Mouse (Mus musculus) midbrain, postnatal 0 days (tissue): ENCODE results near the gene Scamp5. TPM values are rescaled to one million over a fixed set of nuclear protein-coding genes. Genes with fewer than 3 reads are reported as not detected.
A peak's percentile ranks its signal among the peaks of the same experiment; 100 is the strongest.

Experiments used
- ATAC-seq: fragments of 200-750 bp; cut with Nextera tagmentation; 2 replicates; pipeline ENCODE4 v1.8.0; 2017; ENCODE audit warnings: moderate number of reproducible peaks, mild to moderate bottlenecking, moderate TSS enrichment, moderate library complexity; ENCODE audit not compliant: low FRiP score
- DNase-seq: peaks from one replicate; pipeline ENCODE4 v3.0.0-alpha.2; 2015; ENCODE audit warnings: low spot score
- H3K27ac ChIP-seq: fragments of 300-500 bp; sonication (generic); 2 replicates; pipeline ENCODE4 v1.5.1; 2014; ENCODE audit warnings: low read depth, mild to moderate bottlenecking, low read length, mixed read lengths
- H3K27me3 ChIP-seq: fragments of 300-500 bp; sonication (generic); 2 replicates; pipeline ENCODE4 v1.6.1; 2014; ENCODE audit warnings: low read length, control low read depth, mixed read lengths; ENCODE audit not compliant: insufficient read depth
- H3K36me3 ChIP-seq: fragments of 300-500 bp; sonication (generic); 2 replicates; pipeline ENCODE4 v1.6.1; 2014; ENCODE audit warnings: low read length, control low read depth, mixed read lengths; ENCODE audit not compliant: insufficient read depth
- H3K4me1 ChIP-seq: fragments of 300-500 bp; sonication (generic); 2 replicates; pipeline ENCODE4 v1.6.1; 2014; ENCODE audit warnings: mild to moderate bottlenecking, control low read depth, antibody characterized with exemption, low read length, mixed read lengths; ENCODE audit not compliant: insufficient read depth
- H3K4me2 ChIP-seq: fragments of 300-500 bp; sonication (generic); 2 replicates; pipeline ENCODE4 v1.6.1; 2014; ENCODE audit warnings: low read depth, mild to moderate bottlenecking, low read length, mixed read lengths; ENCODE audit not compliant: poor library complexity, severe bottlenecking
- H3K4me3 ChIP-seq: fragments of 300-500 bp; sonication (generic); 2 replicates; pipeline ENCODE4 v1.5.1; 2014; ENCODE audit warnings: low read depth, mild to moderate bottlenecking, low read length, moderate library complexity
- H3K9ac ChIP-seq: fragments of 300-500 bp; sonication (generic); replicated peaks from 2 replicates; pipeline ENCODE4 v1.6.1; 2014; ENCODE audit warnings: mild to moderate bottlenecking, low read length, moderate library complexity, mixed read lengths; ENCODE audit not compliant: poor library complexity, severe bottlenecking
- H3K9me3 ChIP-seq: fragments of 300-500 bp; sonication (generic); 2 replicates; pipeline ENCODE4 v1.6.1; 2016; ENCODE audit warnings: low read length, control low read depth
- CTCF ChIP-seq: IDR thresholded peaks from 2 replicates; pipeline ENCODE4 v1.5.1; 2016; ENCODE audit warnings: antibody characterized with exemption, mild to moderate bottlenecking
- WGBS: fragments of 180-500 bp; shearing (Covaris S2); extraction: QIAGEN DNeasy Blood & Tissue Kit; methylation state at CpG from one replicate; pipeline ENCODE4 v1.1.7; 2014; 5-methylcytosine and 5-hydroxymethylcytosine counted together
- polyA plus RNA-seq: library from polyadenylated mRNA; unstranded; fragments of >200 nt; fragmentation: Nextera tagmentation; extraction: Ambion mirVana; gene quantifications from 2 replicates; pipeline ENCODE4 v1.2.1, GENCODE M21; 2015
- total RNA-seq: library from RNA; depleted of rRNA; stranded (reverse); fragments of >200 nt; gene quantifications from 2 replicates; pipeline ENCODE4 v1.2.3, GENCODE M21; 2014

The Scamp5 gene
- total and polyA plus RNA-seq, 2 experiments from 2014 or later: 206 to 389 TPM

DNA sequence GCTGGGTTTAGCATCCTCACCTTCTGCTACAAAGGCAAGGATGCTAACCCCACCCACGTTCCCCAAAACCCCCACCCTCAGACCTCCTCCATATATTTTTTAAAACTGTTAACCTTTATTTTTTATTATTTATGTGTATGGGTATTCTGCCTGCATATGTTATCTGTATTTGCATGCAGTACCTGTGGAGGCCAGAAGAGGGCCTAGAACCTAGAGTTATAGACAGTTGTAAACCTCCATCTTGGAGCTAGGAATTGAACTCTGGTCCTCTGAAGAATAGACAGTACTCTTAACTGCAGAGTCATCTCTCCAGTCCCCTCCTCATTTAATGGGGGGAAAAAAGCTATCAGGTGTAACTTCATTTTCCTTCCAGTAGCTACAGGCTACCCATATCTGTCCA lies 18.1 kb downstream of the Scamp5 start:
- DNase-seq (no peak), ATAC-seq (no peak)
- H3K9me3 ChIP-seq: no peaks in the 10 kb centered on the region
- no peak overlapping the region for H3K9ac ChIP-seq
- no peak overlapping the region for H3K4me3 ChIP-seq
- peaks cover 52% of the 10 kb centered on the region for H3K36me3 ChIP-seq
- 78% methylated on average over 1 of the region's 1 CpGs for WGBS
- TF ChIP-seq CTCF: peak; percentile 68
- no peak overlapping the region for H3K27ac ChIP-seq
- H3K27me3 ChIP-seq: no peaks in the 10 kb centered on the region
- H3K4me2 ChIP-seq: no peak overlapping the region
- H3K4me1 ChIP-seq: no peaks in the 10 kb centered on the region

DNA sequence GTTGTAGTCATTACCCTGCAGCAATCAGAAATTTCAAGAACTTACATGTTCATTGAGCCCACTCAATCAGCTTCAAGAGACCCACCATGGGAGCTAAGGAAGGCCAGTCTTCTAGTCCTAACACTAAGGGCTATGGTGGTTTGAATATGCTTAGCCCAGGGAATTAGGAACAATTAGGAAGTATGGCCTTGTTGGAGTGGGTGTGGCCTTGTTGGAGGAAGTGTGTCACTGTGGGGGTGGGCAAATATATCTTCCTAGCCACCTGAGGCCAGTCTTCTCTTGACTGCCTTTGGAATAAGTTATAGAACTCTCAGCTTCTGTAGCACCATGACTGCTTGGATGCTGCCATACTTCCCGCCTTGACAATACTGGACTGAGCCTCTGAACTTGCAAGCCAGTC lies 27.2 kb downstream of the Scamp5 start:
- no peak for ATAC-seq

DNA sequence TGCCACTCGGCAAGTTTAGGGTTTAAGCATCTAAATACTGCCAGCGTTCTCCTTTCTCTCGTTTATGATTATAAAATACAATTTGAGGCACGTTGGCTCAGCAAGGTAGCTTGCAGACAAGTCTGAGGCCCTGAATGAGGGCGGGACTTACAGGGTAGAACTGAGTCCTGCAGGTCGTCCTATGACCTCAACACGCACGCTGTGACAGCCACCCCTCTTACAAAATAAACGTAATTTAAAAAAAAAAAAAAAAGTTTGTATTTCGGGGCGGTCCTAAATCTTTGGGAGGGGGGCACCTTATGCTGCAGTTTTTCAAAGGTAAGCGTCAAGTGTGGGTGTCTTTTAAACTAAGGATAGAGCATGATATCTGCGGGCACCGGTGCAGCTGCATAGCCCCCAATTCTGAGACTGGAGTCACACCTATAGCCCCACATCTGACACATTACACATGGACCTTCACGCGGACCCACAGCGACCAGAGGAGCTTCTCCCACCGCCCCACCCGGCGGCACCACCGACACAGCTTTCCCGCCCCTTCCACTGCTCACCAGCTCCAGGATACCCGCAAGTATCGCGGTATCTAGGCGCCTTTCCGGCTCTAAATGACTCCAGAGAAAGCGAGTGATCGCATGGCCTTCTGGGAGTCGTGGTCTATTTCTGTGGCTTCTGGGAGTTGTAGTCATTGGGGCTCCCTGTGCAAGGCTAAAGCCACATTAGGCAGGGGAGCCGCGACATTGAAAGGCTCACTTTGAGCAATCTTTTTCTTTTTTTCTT lies 28.2 kb downstream of the Scamp5 start, which contains the start of gene Ppcdc:
Gene Ppcdc, minus strand, starts transcription at position 603 of the 774 bp plus-strand sequence.
- H3K9ac ChIP-seq: peak within 1 kb of the TSS; percentile 64
- DNase-seq: peak; percentile 98

More for the DNA sequence above, 27.2 kb downstream of the Scamp5 start:
- peaks cover 4% of the 10 kb centered on the region; the same call in 1 of the 2 replicates for H3K4me1 ChIP-seq
- no peak for DNase-seq
- TF ChIP-seq CTCF: no peak
- no peak overlapping the region for H3K4me3 ChIP-seq
- peak overlapping the region; percentile 32; the same call in 1 of the 2 replicates for H3K27ac ChIP-seq
- 92% methylated on average over 1 of the region's 1 CpGs for WGBS
- no peaks in the 10 kb centered on the region for H3K27me3 ChIP-seq
- no peaks in the 10 kb centered on the region for H3K9me3 ChIP-seq
- H3K9ac ChIP-seq: no peak overlapping the region
- H3K4me2 ChIP-seq: no peak overlapping the region
- H3K36me3 ChIP-seq: peaks cover 23% of the 10 kb centered on the region

DNA sequence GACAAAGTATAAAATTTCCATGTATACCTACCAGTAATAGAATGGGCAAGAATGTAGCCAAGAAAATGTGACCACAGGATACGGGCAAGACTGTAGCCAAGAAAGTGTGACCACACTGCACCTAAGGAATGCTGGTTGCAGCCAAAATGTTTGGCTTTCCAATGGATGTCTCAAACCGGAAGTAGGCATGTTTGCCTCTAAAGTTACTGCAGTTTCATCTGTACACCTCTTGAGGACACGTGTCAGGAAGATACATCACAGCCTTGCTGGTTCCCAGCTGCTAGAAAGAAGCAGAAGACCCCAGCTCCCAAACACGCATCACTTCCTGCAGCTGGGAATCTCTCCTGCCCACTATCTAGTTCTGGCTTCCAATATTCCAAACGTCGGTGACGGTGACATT lies 28.8 kb downstream of the Scamp5 start:
- H3K4me3 ChIP-seq: peak overlapping the region; percentile 44
- H3K4me1 ChIP-seq: peaks cover 4% of the 10 kb centered on the region; the same call in 1 of the 2 replicates
- peak overlapping the region; percentile 77 for H3K27ac ChIP-seq
- TF ChIP-seq CTCF: no peak
- DNase-seq (peak; percentile 22), ATAC-seq (no peak)
- H3K27me3 ChIP-seq: no peaks in the 10 kb centered on the region
- H3K9ac ChIP-seq: peak overlapping the region; percentile 64; the same call in 1 of the 2 replicates
- peak overlapping the region; percentile 68 for H3K4me2 ChIP-seq
- no peaks in the 10 kb centered on the region for H3K9me3 ChIP-seq
- H3K36me3 ChIP-seq: peaks cover 13% of the 10 kb centered on the region
- 43% methylated on average over 7 of the region's 7 CpGs for WGBS

More for the DNA sequence above, 28.2 kb downstream of the Scamp5 start, which contains the start of gene Ppcdc:
- peak within 1 kb of the TSS; percentile 68 for H3K4me2 ChIP-seq
- H3K4me1 ChIP-seq: peaks cover 4% of the 10 kb centered on the region; the same call in 1 of the 2 replicates
- no peaks in the 10 kb centered on the region for H3K9me3 ChIP-seq
- no peak for TF ChIP-seq CTCF
- no peaks in the 10 kb centered on the region for H3K27me3 ChIP-seq
- peak within 1 kb of the TSS; percentile 44 for H3K4me3 ChIP-seq
- peak; percentile 94 for ATAC-seq
- peak within 1 kb of the TSS; percentile 77 for H3K27ac ChIP-seq
- peaks cover 16% of the 10 kb centered on the region for H3K36me3 ChIP-seq
- 2% methylated on average over 32 of the region's 32 CpGs for WGBS

DNA sequence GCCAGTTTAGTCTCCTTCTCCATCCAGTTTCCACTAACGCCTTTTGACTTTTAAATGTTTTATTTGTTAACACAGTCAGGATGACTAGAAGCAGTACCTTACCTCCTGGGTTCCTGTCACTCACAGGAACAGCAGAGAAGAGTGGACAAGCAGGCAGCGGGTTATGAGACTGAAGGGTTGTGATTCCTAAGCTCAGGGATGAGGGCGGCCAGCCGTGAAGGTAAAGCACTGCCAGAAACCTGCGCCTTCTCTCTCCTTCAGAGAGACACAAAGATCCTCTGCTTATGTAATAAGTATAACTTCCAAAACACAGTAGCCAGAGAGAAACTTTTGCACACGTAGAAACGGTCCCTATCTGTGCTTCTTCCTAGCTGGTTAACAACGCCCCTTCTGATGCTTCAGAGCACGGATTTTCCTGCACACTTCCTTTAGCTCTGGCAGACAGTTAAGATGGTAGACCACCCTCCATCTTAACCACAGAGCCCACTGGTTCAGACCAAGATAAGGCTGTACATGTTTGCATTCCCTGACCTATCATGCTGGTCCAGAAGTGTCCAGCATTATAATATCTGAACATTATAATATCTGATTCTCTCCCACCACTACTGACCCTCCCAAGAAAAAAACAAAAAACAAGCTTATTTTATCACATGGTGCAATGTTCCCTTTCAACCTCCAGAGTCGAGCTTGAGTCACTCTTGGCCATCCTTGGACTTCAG lies 29.8 kb downstream of the Scamp5 start:
- 71% methylated on average over 10 of the region's 10 CpGs for WGBS
- Histone ChIP-seq H3K27me3 (no peaks in the 10 kb centered on the region), H3K9ac (no peak overlapping the region), H3K4me1 (peaks cover 4% of the 10 kb centered on the region; the same call in 1 of the 2 replicates), H3K4me2 (no peak overlapping the region), H3K4me3 (no peak overlapping the region), H3K36me3 (peaks cover 6% of the 10 kb centered on the region), H3K27ac (no peak overlapping the region), H3K9me3 (no peaks in the 10 kb centered on the region)
- DNase-seq (no peak), ATAC-seq (no peak)
- TF ChIP-seq CTCF: no peak
